Mouse (Mus musculus) CH12.LX (cell line): ENCODE data around the gene Adamtsl3. TPM values are rescaled to one million over a fixed set of nuclear protein-coding genes. Genes with fewer than 3 reads are reported as not detected.

ENCODE experiments used
- DNase-seq: peaks from one replicate; pipeline ENCODE4 v3.0.0-alpha.2; 2013; ENCODE audit errors: extremely low read depth
- H3K27ac ChIP-seq: 2 replicates; pipeline ENCODE4 v1.5.1; 2012; ENCODE audit warnings: low read depth, mild to moderate bottlenecking, control low read depth, moderate library complexity; ENCODE audit not compliant: insufficient read depth
- H3K27me3 ChIP-seq: replicated peaks from 2 replicates; pipeline ENCODE3; 2012; ENCODE audit warnings: inconsistent platforms
- H3K36me3 ChIP-seq, 2 experiments: replicated peaks in 1 of 2; 2 replicates each; pipeline versions ENCODE3 to v1.6.1; 2012; ENCODE audit warnings: inconsistent platforms in 1 of 2, low read length in 1 of 2, mild to moderate bottlenecking in 1 of 2, mixed read lengths in 1 of 2, moderate library complexity in 1 of 2; ENCODE audit not compliant: control insufficient read depth in 1 of 2, insufficient read depth in 1 of 2
- H3K4me1 ChIP-seq, 2 experiments: 2 replicates each; pipeline ENCODE4 v1.6.1; 2012; ENCODE audit warnings: inconsistent platforms in 1 of 2, moderate library complexity in 1 of 2; ENCODE audit not compliant: insufficient read depth in 2 of 2, control insufficient read depth in 1 of 2
- H3K4me2 ChIP-seq: 2 replicates; pipeline ENCODE4 v1.6.1; 2012; ENCODE audit warnings: low read depth, mild to moderate bottlenecking, control low read depth; ENCODE audit not compliant: poor library complexity, insufficient read depth, severe bottlenecking
- H3K4me3 ChIP-seq, 3 experiments: fragments of 150-350 bp in 1 of 3; sonication (generic) in 1 of 3; replicated peaks in 1 of 3; 2 replicates each; pipeline versions ENCODE3 to v1.5.1; 2011 to 2012; ENCODE audit warnings: low read depth in 2 of 3, low read length in 2 of 3, mild to moderate bottlenecking in 2 of 3, moderate library complexity in 2 of 3, control low read depth in 1 of 3, improper control_type of control experiment in 1 of 3, inconsistent platforms in 1 of 3, mixed read lengths in 1 of 3; ENCODE audit not compliant: poor library complexity in 1 of 3
- H3K79me2 ChIP-seq: replicated peaks from 2 replicates; pipeline ENCODE4 v1.6.1; 2012; ENCODE audit warnings: mild to moderate bottlenecking, moderate library complexity; ENCODE audit not compliant: control insufficient read depth, poor library complexity, insufficient read depth, severe bottlenecking; ENCODE audit errors: extremely low read depth
- H3K9ac ChIP-seq: 2 replicates; pipeline ENCODE4 v1.6.1; 2012; ENCODE audit warnings: low read depth, mild to moderate bottlenecking, control low read depth, moderate library complexity; ENCODE audit not compliant: insufficient read depth
- H3K9me3 ChIP-seq: replicated peaks from 2 replicates; pipeline ENCODE3; 2012; ENCODE audit warnings: low read length, inconsistent platforms, mixed read lengths
- CHD1 ChIP-seq: IDR thresholded peaks from 2 replicates; pipeline ENCODE4 v1.6.1; 2012; ENCODE audit warnings: low read depth, low read length, improper control_type of control experiment, inconsistent platforms
- E2F4 ChIP-seq: IDR thresholded peaks from 2 replicates; pipeline ENCODE4 v1.6.1; 2011; ENCODE audit warnings: low read depth, low read length, improper control_type of control experiment; ENCODE audit not compliant: insufficient replicate concordance
- ELF1 ChIP-seq: IDR thresholded peaks from 2 replicates; pipeline ENCODE4 v1.6.1; 2014; ENCODE audit warnings: low read depth, mild to moderate bottlenecking, inconsistent platforms, low read length, improper control_type of control experiment
- ETS1 ChIP-seq: conservative IDR thresholded peaks from 2 replicates; pipeline ENCODE4 v1.6.1; 2012; ENCODE audit warnings: low read depth, mild to moderate bottlenecking, inconsistent platforms, low read length, improper control_type of control experiment, moderate library complexity
- HCFC1 ChIP-seq: IDR thresholded peaks from 2 replicates; pipeline ENCODE4 v1.6.1; 2012; ENCODE audit warnings: low read depth, mild to moderate bottlenecking, inconsistent platforms, low read length, improper control_type of control experiment
- JUN ChIP-seq: IDR thresholded peaks from 2 replicates; pipeline ENCODE4 v1.6.1; 2011; ENCODE audit warnings: low read depth, mild to moderate bottlenecking, low read length, improper control_type of control experiment, moderate library complexity; ENCODE audit not compliant: insufficient read depth
- JUND ChIP-seq: conservative IDR thresholded peaks from 2 replicates; pipeline ENCODE4 v1.6.1; 2011; ENCODE audit warnings: low read depth, low read length, improper control_type of control experiment
- MAX ChIP-seq: IDR thresholded peaks from 2 replicates; pipeline ENCODE4 v1.6.1; 2011; ENCODE audit warnings: low read length, improper control_type of control experiment
- MAZ ChIP-seq: IDR thresholded peaks from 2 replicates; pipeline ENCODE4 v1.6.1; 2012; ENCODE audit warnings: low read depth, mild to moderate bottlenecking, inconsistent platforms, low read length, improper control_type of control experiment, moderate library complexity
- MXI1 ChIP-seq: IDR thresholded peaks from 2 replicates; pipeline ENCODE4 v1.6.1; 2011; ENCODE audit warnings: mild to moderate bottlenecking, low read depth, low read length, improper control_type of control experiment
- NELFE ChIP-seq: IDR thresholded peaks from 2 replicates; pipeline ENCODE4 v1.6.1; 2011; ENCODE audit warnings: low read depth, low read length, improper control_type of control experiment
- NRF1 ChIP-seq: IDR thresholded peaks from 2 replicates; pipeline ENCODE4 v1.6.1; 2014; ENCODE audit warnings: low read depth, mild to moderate bottlenecking, inconsistent platforms, low read length, improper control_type of control experiment, moderate library complexity
- PAX5 ChIP-seq: IDR thresholded peaks from 2 replicates; pipeline ENCODE4 v1.6.1; 2012; ENCODE audit warnings: low read length, inconsistent platforms, mixed read lengths
- POLR2A ChIP-seq: IDR thresholded peaks from 2 replicates; pipeline ENCODE4 v1.6.1; 2011; ENCODE audit warnings: low read depth, mild to moderate bottlenecking, improper control_type of control experiment, low read length
- POLR2AphosphoS2 ChIP-seq: IDR thresholded peaks from 2 replicates; pipeline ENCODE4 v1.6.1; 2011; ENCODE audit warnings: low read depth, low read length, improper control_type of control experiment
- RAD21 ChIP-seq: IDR thresholded peaks from 2 replicates; pipeline ENCODE4 v1.6.1; 2011; ENCODE audit warnings: low read depth, mild to moderate bottlenecking, low read length, improper control_type of control experiment, moderate library complexity
- RCOR1 ChIP-seq: conservative IDR thresholded peaks from 2 replicates; pipeline ENCODE4 v1.6.1; 2012; ENCODE audit warnings: low read depth, mild to moderate bottlenecking, inconsistent platforms, low read length, improper control_type of control experiment
- SIN3A ChIP-seq: IDR thresholded peaks from 2 replicates; pipeline ENCODE4 v1.6.1; 2012; ENCODE audit warnings: low read length, improper control_type of control experiment, inconsistent platforms
- SMC3 ChIP-seq: IDR thresholded peaks from 2 replicates; pipeline ENCODE4 v1.6.1; 2011; ENCODE audit warnings: low read depth, low read length, improper control_type of control experiment
- TBP ChIP-seq: conservative IDR thresholded peaks from 2 replicates; pipeline ENCODE4 v1.6.1; 2011; ENCODE audit warnings: low read depth, low read length, improper control_type of control experiment
- TCF12 ChIP-seq: IDR thresholded peaks from 2 replicates; pipeline ENCODE4 v1.6.1; 2014; ENCODE audit warnings: low read depth, mild to moderate bottlenecking, inconsistent platforms, low read length, improper control_type of control experiment
- UBTF ChIP-seq: IDR thresholded peaks from 2 replicates; pipeline ENCODE4 v1.6.1; 2012; ENCODE audit warnings: low read depth, mild to moderate bottlenecking, inconsistent platforms, low read length, improper control_type of control experiment, moderate library complexity
- USF1 ChIP-seq: IDR thresholded peaks from 2 replicates; pipeline ENCODE4 v1.6.1; 2014; ENCODE audit warnings: low read depth, mild to moderate bottlenecking, inconsistent platforms, low read length, improper control_type of control experiment
- USF2 ChIP-seq: conservative IDR thresholded peaks from 2 replicates; pipeline ENCODE4 v1.6.1; 2011; ENCODE audit warnings: low read depth, low read length, improper control_type of control experiment
- ZC3H11A ChIP-seq: IDR thresholded peaks from 2 replicates; pipeline ENCODE4 v1.6.1; 2012; ENCODE audit warnings: low read depth, mild to moderate bottlenecking, inconsistent platforms, low read length, improper control_type of control experiment
- ZMIZ1 ChIP-seq: IDR thresholded peaks from 2 replicates; pipeline ENCODE4 v1.6.1; 2012; ENCODE audit warnings: low read depth, mild to moderate bottlenecking, inconsistent platforms, low read length, improper control_type of control experiment
- dilution Hi-C: fragments of 300-500 bp; cut with MboI; formaldehyde crosslinking; loops from 2 replicates; pipeline ENCODE4 v1.14.3; 2020; ENCODE audit warnings: low sequenced_read_pairs; ENCODE audit not compliant: extremely low pct_unique_long_range_greater_than_20kb, extremely low pct_ligation_motif_present
- in situ Hi-C: fragments of 300-500 bp; cut with MboI; formaldehyde crosslinking; loops from 3 replicates; pipeline ENCODE4 v1.14.3; 2019; ENCODE audit warnings: low sequenced_read_pairs, low pct_ligation_motif_present, low pct_unique_long_range_greater_than_20kb, mixed read lengths
- polyA plus RNA-seq: library from polyadenylated mRNA; unstranded; fragments of >175 nt; gene quantifications from 2 replicates; pipeline ENCODE4 v1.2.1, GENCODE M21; 2012; ENCODE audit warnings: low read depth; ENCODE audit not compliant: insufficient read length
- total RNA-seq, 2 experiments: library from RNA; depleted of rRNA; stranded (reverse); fragments of 300-350 nt in 1 of 2; fragments of >200 nt in 1 of 2; gene quantifications; 2 replicates each; pipeline ENCODE4 v1.2.3; 2012 to 2014

Adamtsl3 gene
- total and polyA plus RNA-seq, 3 experiments: not detected

DNA sequence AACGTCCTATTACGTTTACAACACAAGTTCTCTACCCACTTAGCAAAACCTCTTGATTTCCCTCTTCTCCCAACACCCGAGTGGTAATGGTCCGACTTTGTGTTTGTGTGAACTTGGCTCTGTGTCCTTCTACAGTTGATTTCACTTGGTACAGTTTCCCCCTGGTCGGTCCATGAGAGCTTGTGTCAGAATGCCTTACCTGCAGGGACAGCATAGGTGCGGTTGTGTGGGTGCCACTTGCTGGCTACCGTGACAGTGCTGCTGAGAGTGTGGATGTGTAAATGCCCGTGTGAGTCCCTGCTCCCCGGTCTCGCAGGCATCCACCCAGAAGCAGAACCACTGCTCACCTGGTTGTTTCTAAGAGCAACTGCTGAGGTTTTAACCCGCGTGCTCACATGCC is 157.4 kb downstream of the Adamtsl3 start:
- in situ Hi-C loops (no loop called here), dilution Hi-C loops (no loop called here)
- Histone ChIP-seq H3K36me3 (no peaks in the 10 kb centered on the region), H3K9ac (no peak overlapping the region), H3K9me3 (no peaks in the 10 kb centered on the region), H3K27ac (no peak overlapping the region), H3K27me3 (no peaks in the 10 kb centered on the region), H3K4me1 (peaks cover 0 to 4% of the 10 kb centered on the region in 2 experiments; a peak in 1 of 4 replicates), H3K79me2 (no peaks in the 10 kb centered on the region), H3K4me2 (no peak overlapping the region), H3K4me3 (no peak overlapping the region)
- no peak for DNase-seq
- TF ChIP-seq POLR2AphosphoS2 (no peak), TCF12 (no peak), E2F4 (no peak), SIN3A (no peak), NRF1 (no peak), RCOR1 (no peak), MAZ (no peak), HCFC1 (no peak), USF2 (no peak), ELF1 (no peak), CHD1 (no peak), NELFE (no peak), ZC3H11A (no peak), MXI1 (no peak), ZMIZ1 (no peak), USF1 (no peak), JUN (no peak), PAX5 (no peak), MAX (no peak)

DNA sequence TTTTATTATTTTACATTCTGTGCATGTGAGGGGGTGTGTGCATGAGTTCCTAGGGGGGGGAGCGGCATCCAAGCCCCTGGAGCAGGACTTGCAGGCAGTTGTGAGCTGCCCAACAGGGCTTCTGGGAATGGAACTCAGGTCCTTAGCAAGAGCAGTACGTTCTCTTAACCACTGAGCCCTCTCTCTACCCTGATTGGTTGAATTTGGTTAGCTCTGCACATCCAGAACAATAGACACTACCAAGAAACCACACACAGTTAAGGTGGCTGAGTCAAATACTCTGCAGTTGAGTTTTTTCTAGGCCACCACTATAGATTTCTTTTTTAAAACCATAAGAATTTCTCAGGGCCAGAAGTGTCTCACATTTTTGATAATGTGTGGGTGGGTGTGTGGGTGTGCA is 158.7 kb downstream of the Adamtsl3 start:
- Histone ChIP-seq H3K36me3 (no peaks in the 10 kb centered on the region), H3K9me3 (no peaks in the 10 kb centered on the region), H3K4me2 (no peak overlapping the region), H3K79me2 (no peaks in the 10 kb centered on the region), H3K27me3 (no peaks in the 10 kb centered on the region), H3K27ac (no peak overlapping the region), H3K4me1 (peaks cover 0 to 4% of the 10 kb centered on the region in 2 experiments; a peak in 1 of 4 replicates), H3K4me3 (no peak overlapping the region), H3K9ac (no peak overlapping the region)
- DNase-seq: no peak
- in situ Hi-C loops (no loop called here), dilution Hi-C loops (no loop called here)
- TF ChIP-seq ETS1: no peak
- no peak for TF ChIP-seq TBP
- no peak for TF ChIP-seq TCF12
- TF ChIP-seq JUND: no peak
- TF ChIP-seq SMC3: no peak
- TF ChIP-seq RCOR1: no peak
- no peak for TF ChIP-seq RAD21
- no peak for TF ChIP-seq POLR2A
- no peak for TF ChIP-seq HCFC1
- TF ChIP-seq USF2: no peak
- TF ChIP-seq UBTF: no peak
